Mouse (Mus musculus): ENCODE data around the gene Tor1aip2. TPM values are rescaled to one million over a fixed set of nuclear protein-coding genes. Genes with fewer than 3 reads are reported as not detected.

Tor1aip2 gene
- polyA plus RNA-seq, 1 experiment, result 54.6 TPM

DNA sequence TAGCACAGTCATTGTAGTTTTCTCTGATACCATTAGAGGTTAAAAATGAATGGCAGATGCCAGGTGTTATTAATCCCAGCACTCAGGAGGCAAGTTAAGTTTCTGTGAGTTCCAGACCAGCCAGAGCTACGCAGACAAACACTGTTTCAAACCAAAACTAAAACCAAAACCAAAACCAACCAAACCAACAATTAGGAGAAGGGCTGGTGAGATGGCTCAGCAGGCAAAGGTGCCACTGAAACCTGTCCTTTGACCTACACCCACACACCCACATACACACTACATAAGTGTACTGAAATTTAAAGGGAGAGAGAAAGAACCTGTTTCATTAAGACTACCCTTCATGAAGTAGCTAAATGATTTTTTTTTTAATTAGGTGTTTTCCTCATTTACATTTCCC, 26.2 kb upstream of the Tor1aip2 start:
- no peak for TF ChIP-seq USF1 (IDR thresholded peaks at IDR 0.05; ENCODE audit: low read depth)
- no peak for TF ChIP-seq POLR2AphosphoS2 (IDR thresholded peaks at IDR 0.05; ENCODE audit: insufficient read length, low read depth)
- TF ChIP-seq TCF3 (IDR thresholded peaks at IDR 0.05; ENCODE audit: insufficient read length, low read depth), result no peak
- TF ChIP-seq CEBPB (IDR thresholded peaks at IDR 0.05; ENCODE audit: insufficient read depth, poor library complexity, severe bottlenecking), result no peak
- no peak for TF ChIP-seq MYOG (IDR thresholded peaks at IDR 0.05; ENCODE audit: control insufficient read depth in 1 of 3, insufficient read depth in 1 of 3, insufficient read length in 2 of 3, low read depth in 2 of 3)
- no peak for TF ChIP-seq SRF (IDR thresholded peaks at IDR 0.05; ENCODE audit: control insufficient read depth, insufficient read length, low read depth)
- no peak for TF ChIP-seq TCF12 (IDR thresholded peaks at IDR 0.05; ENCODE audit: insufficient read depth, poor library complexity, severe bottlenecking)
- TF ChIP-seq REST (IDR thresholded peaks at IDR 0.05; ENCODE audit: insufficient read depth, insufficient read length), result no peak
- no peak for TF ChIP-seq MAX (IDR thresholded peaks at IDR 0.05; ENCODE audit: low read depth)
- TF ChIP-seq MYOD1 (IDR thresholded peaks at IDR 0.05; ENCODE audit: control insufficient read depth in 1 of 3, insufficient read length in 2 of 3, low read depth in 2 of 3), result no peak
- TF ChIP-seq E2F4 (IDR thresholded peaks at IDR 0.05; ENCODE audit: insufficient read depth), result no peak
- no peak for TF ChIP-seq POLR2A (IDR thresholded peaks at IDR 0.05; ENCODE audit: insufficient read length, low read depth)
- H3K27me3 ChIP-seq (ENCODE audit: control insufficient read depth, insufficient read depth, insufficient read length), result no peaks in the 10 kb centered on the region
- H3K4me3 ChIP-seq, result no peak overlapping the region
- H3K4me2 ChIP-seq (ENCODE audit: low read depth), result no peak overlapping the region
- no peaks in the 10 kb centered on the region for H3K79me2 ChIP-seq (ENCODE audit: control insufficient read depth, insufficient read depth)
- H3ac ChIP-seq (ENCODE audit: control insufficient read depth, insufficient read length), result no peak overlapping the region
- H3K36me3 ChIP-seq (ENCODE audit: control insufficient read depth, insufficient read depth), result peaks cover 17% of the 10 kb centered on the region

DNA sequence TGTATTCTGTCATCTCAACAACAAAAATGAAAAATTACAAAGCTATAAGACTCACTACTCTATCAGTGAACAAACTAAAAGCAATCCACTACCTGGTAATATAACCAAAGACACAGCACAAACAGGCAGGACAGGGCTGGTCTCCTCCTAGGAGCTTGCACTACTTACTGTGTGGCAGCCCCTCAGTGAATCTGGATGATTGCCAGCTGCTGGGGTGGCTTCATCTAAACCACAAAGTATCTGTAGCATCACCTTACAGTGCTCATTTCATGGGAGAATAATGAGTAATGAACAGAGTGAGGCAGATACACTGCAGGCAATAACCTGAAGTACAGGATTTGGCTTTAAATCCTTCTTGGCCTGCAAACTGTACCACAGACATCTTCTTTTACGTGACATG, 15.4 kb upstream of the Tor1aip2 start:
- H3K36me3 ChIP-seq (ENCODE audit: control insufficient read depth, insufficient read depth), result peaks cover 46% of the 10 kb centered on the region
- H3ac ChIP-seq (ENCODE audit: control insufficient read depth, insufficient read length), result no peak overlapping the region
- TF ChIP-seq MYOG (IDR thresholded peaks at IDR 0.05; ENCODE audit: control insufficient read depth in 1 of 3, insufficient read depth in 1 of 3, insufficient read length in 2 of 3, low read depth in 2 of 3) (no peak), TCF12 (IDR thresholded peaks at IDR 0.05; ENCODE audit: insufficient read depth, poor library complexity, severe bottlenecking) (no peak), E2F4 (IDR thresholded peaks at IDR 0.05; ENCODE audit: insufficient read depth) (no peak)
- no peaks in the 10 kb centered on the region for H3K79me2 ChIP-seq (ENCODE audit: control insufficient read depth, insufficient read depth)
- no peaks in the 10 kb centered on the region for H3K27me3 ChIP-seq (ENCODE audit: control insufficient read depth, insufficient read depth, insufficient read length)
- H3K4me3 ChIP-seq, result no peak overlapping the region
- H3K4me2 ChIP-seq (ENCODE audit: low read depth), result no peak overlapping the region

DNA sequence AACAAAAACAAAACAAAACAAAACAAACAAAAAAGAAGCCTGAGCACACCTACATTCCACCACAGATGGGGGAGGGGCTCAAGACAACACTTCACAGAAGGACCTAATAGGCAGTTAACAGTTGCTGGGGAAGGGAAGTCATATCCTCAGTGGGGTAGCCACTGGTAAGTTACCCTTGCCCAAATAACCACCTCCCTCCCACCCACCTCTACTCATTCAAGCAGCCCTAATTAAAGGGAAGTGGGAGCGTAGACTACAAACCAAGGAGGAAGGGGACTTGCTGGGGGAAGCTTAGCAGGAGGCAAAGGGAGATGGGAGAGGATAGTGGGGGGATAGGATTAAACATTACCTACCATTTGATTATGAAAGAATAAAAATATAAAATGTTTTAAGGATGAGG, 14.8 kb upstream of the Tor1aip2 start:
- Histone ChIP-seq H3K27me3 (ENCODE audit: control insufficient read depth, insufficient read depth, insufficient read length) (no peaks in the 10 kb centered on the region), H3K36me3 (ENCODE audit: control insufficient read depth, insufficient read depth) (peaks cover 40% of the 10 kb centered on the region), H3K79me2 (ENCODE audit: control insufficient read depth, insufficient read depth) (no peaks in the 10 kb centered on the region), H3K4me3 (no peak overlapping the region), H3ac (ENCODE audit: control insufficient read depth, insufficient read length) (no peak overlapping the region), H3K4me2 (ENCODE audit: low read depth) (no peak overlapping the region)
- TF ChIP-seq E2F4 (IDR thresholded peaks at IDR 0.05; ENCODE audit: insufficient read depth), result no peak
- no peak for TF ChIP-seq MAX (IDR thresholded peaks at IDR 0.05; ENCODE audit: low read depth)
- TF ChIP-seq MYOD1 (IDR thresholded peaks at IDR 0.05; ENCODE audit: control insufficient read depth in 1 of 3, insufficient read length in 2 of 3, low read depth in 2 of 3), result no peak
- no peak for TF ChIP-seq POLR2A (IDR thresholded peaks at IDR 0.05; ENCODE audit: insufficient read length, low read depth)
- no peak for TF ChIP-seq MYOG (IDR thresholded peaks at IDR 0.05; ENCODE audit: control insufficient read depth in 1 of 3, insufficient read depth in 1 of 3, insufficient read length in 2 of 3, low read depth in 2 of 3)
- TF ChIP-seq POLR2AphosphoS2 (IDR thresholded peaks at IDR 0.05; ENCODE audit: insufficient read length, low read depth), result no peak
- TF ChIP-seq REST (IDR thresholded peaks at IDR 0.05; ENCODE audit: insufficient read depth, insufficient read length), result no peak
- no peak for TF ChIP-seq SRF (IDR thresholded peaks at IDR 0.05; ENCODE audit: control insufficient read depth, insufficient read length, low read depth)
- no peak for TF ChIP-seq USF1 (IDR thresholded peaks at IDR 0.05; ENCODE audit: low read depth)
- no peak for TF ChIP-seq TCF3 (IDR thresholded peaks at IDR 0.05; ENCODE audit: insufficient read length, low read depth)
- no peak for TF ChIP-seq TCF12 (IDR thresholded peaks at IDR 0.05; ENCODE audit: insufficient read depth, poor library complexity, severe bottlenecking)
- no peak for TF ChIP-seq CEBPB (IDR thresholded peaks at IDR 0.05; ENCODE audit: insufficient read depth, poor library complexity, severe bottlenecking)

DNA sequence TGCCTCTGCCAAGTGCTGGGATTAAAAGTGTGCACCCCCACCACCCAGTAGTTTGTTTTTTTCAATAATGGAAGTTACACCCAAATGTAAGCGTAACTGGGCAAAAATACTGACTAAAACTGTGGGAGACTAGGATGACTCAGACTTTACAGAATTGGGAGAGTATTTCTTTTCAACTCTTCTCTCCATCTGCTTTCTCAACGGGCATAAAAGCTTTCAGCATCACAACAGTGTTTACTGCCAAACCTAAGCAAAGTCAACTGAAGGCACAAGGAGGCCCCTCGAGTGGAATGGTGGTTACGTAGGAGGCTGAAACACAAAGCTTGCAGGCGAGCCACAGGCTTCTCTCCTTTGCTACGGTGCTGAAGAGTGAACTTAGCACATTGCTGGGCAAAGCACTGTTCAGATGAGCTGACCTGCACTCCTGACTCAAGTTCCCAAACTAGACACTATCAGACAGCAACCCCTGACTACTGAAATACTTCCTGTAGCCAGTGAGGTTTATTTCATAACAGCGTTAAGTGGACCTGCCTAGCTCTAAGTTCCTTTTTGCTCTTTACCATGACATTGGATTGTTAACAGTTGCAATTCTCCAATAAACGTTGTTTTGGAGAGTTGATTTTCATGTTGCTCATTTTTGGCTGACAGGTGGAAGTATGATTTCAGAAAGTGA, 10.2 kb upstream of the Tor1aip2 start:
- Histone ChIP-seq H3K36me3 (ENCODE audit: control insufficient read depth, insufficient read depth) (peaks cover 10% of the 10 kb centered on the region), H3K27me3 (ENCODE audit: control insufficient read depth, insufficient read depth, insufficient read length) (no peaks in the 10 kb centered on the region), H3ac (ENCODE audit: control insufficient read depth, insufficient read length) (no peak overlapping the region), H3K4me2 (ENCODE audit: low read depth) (no peak overlapping the region), H3K4me3 (no peak overlapping the region), H3K79me2 (ENCODE audit: control insufficient read depth, insufficient read depth) (no peaks in the 10 kb centered on the region)
- TF ChIP-seq TCF12 (IDR thresholded peaks at IDR 0.05; ENCODE audit: insufficient read depth, poor library complexity, severe bottlenecking), result no peak
- no peak for TF ChIP-seq POLR2AphosphoS2 (IDR thresholded peaks at IDR 0.05; ENCODE audit: insufficient read length, low read depth)
- no peak for TF ChIP-seq E2F4 (IDR thresholded peaks at IDR 0.05; ENCODE audit: insufficient read depth)
- TF ChIP-seq MAX (IDR thresholded peaks at IDR 0.05; ENCODE audit: low read depth), result no peak
- TF ChIP-seq SRF (IDR thresholded peaks at IDR 0.05; ENCODE audit: control insufficient read depth, insufficient read length, low read depth), result no peak
- TF ChIP-seq POLR2A (IDR thresholded peaks at IDR 0.05; ENCODE audit: insufficient read length, low read depth), result no peak
- TF ChIP-seq CEBPB (IDR thresholded peaks at IDR 0.05; ENCODE audit: insufficient read depth, poor library complexity, severe bottlenecking), result no peak
- no peak for TF ChIP-seq TCF3 (IDR thresholded peaks at IDR 0.05; ENCODE audit: insufficient read length, low read depth)
- no peak for TF ChIP-seq REST (IDR thresholded peaks at IDR 0.05; ENCODE audit: insufficient read depth, insufficient read length)
- no peak for TF ChIP-seq USF1 (IDR thresholded peaks at IDR 0.05; ENCODE audit: low read depth)
- TF ChIP-seq MYOD1 (IDR thresholded peaks at IDR 0.05; ENCODE audit: control insufficient read depth in 1 of 3, insufficient read length in 2 of 3, low read depth in 2 of 3), result no peak
- TF ChIP-seq MYOG (IDR thresholded peaks at IDR 0.05; ENCODE audit: control insufficient read depth in 1 of 3, insufficient read depth in 1 of 3, insufficient read length in 2 of 3, low read depth in 2 of 3), result no peak

All from myocyte (in vitro differentiated cells).